Mouse (Mus musculus) ovary, postnatal 36 days (tissue): ENCODE measurements around the gene Suz12.
"Not testable (repeated sequence)": the region's sequence is repeated elsewhere in the genome, so short reads cannot be mapped to it uniquely, and the experiment has no call there.

Experiments
- DNase-seq: peaks from one replicate; pipeline ENCODE4 v3.0.0; 2022; ENCODE audit warnings: low spot score, mixed read lengths

The Suz12 gene

GRCm38 (mm10) chr11:79992592-79993355, at the start of gene Suz12:
Gene Suz12, plus strand, starts transcription at chr11:79993106.
- peak; percentile 97 for DNase-seq

GRCm38 (mm10) chr11:79943136-79943535, 49.8 kb upstream of the Suz12 start:
- no peak for DNase-seq

GRCm38 (mm10) chr11:79943601-79944000, 49.3 kb upstream of the Suz12 start:
- DNase-seq, result no peak

- DNase-seq, result no peak
Measured at GRCm38 (mm10) chr11:79947265-79947664, 45.6 kb upstream of the Suz12 start.

- DNase-seq, result no peak
Measured at GRCm38 (mm10) chr11:79961346-79962124, 31.4 kb upstream of the Suz12 start.

GRCm38 (mm10) chr11:79962125-79962876, 30.6 kb upstream of the Suz12 start, which contains the start of gene Utp6:
Gene Utp6, minus strand, starts transcription at chr11:79962390.
- DNase-seq, result peak; percentile 97

GRCm38 (mm10) chr11:79962877-79963183, 30.1 kb upstream of the Suz12 start:
- no peak for DNase-seq

- DNase-seq, result no peak
Measured at GRCm38 (mm10) chr11:79963212-79963974, 29.5 kb upstream of the Suz12 start.

- no peak for DNase-seq
Measured at GRCm38 (mm10) chr11:79965896-79966295, 27.0 kb upstream of the Suz12 start.

- DNase-seq, result no peak
Measured at GRCm38 (mm10) chr11:79967752-79968151, 25.2 kb upstream of the Suz12 start.

GRCm38 (mm10) chr11:79973133-79973532, 19.8 kb upstream of the Suz12 start:
- DNase-seq, result no peak

GRCm38 (mm10) chr11:79973626-79974476, 19.1 kb upstream of the Suz12 start:
- DNase-seq, result peak; percentile 27

GRCm38 (mm10) chr11:79975377-79975776, 17.5 kb upstream of the Suz12 start:
- no peak for DNase-seq

GRCm38 (mm10) chr11:79976222-79976621, 16.7 kb upstream of the Suz12 start:
- DNase-seq, result no peak

- DNase-seq, result not testable (repeated sequence)
Measured at GRCm38 (mm10) chr11:79976645-79977044, 16.3 kb upstream of the Suz12 start.

- not testable (repeated sequence) for DNase-seq
Measured at GRCm38 (mm10) chr11:79977061-79977460, 15.8 kb upstream of the Suz12 start.

GRCm38 (mm10) chr11:79977747-79978146, 15.2 kb upstream of the Suz12 start:
- DNase-seq, result not testable (repeated sequence)

- DNase-seq, result no peak
Measured at GRCm38 (mm10) chr11:79986886-79987285, 6.0 kb upstream of the Suz12 start.

- peak; percentile 41 for DNase-seq
Measured at GRCm38 (mm10) chr11:79987896-79988295, 5.0 kb upstream of the Suz12 start.

- no peak for DNase-seq
Measured at GRCm38 (mm10) chr11:79990120-79990519, 2.8 kb upstream of the Suz12 start.

- DNase-seq, result no peak
Measured at GRCm38 (mm10) chr11:79991600-79991999, 1.3 kb upstream of the Suz12 start.
